Mouse (Mus musculus): Measurements from ENCODE around the gene Fam196a. TPM values are rescaled to one million over a fixed set of nuclear protein-coding genes. Genes with fewer than 3 reads are reported as not detected.

The Fam196a gene
- 0.01 TPM in 1 of 2 replicates, not detected in the other for polyA plus RNA-seq (2012; rRNA removed)
- 0.11 TPM in 1 of 2 replicates, not detected in the other for polyA plus RNA-seq (2014; fragmentation: Nextera tagmentation; extraction: Ambion mirVana)

DNA sequence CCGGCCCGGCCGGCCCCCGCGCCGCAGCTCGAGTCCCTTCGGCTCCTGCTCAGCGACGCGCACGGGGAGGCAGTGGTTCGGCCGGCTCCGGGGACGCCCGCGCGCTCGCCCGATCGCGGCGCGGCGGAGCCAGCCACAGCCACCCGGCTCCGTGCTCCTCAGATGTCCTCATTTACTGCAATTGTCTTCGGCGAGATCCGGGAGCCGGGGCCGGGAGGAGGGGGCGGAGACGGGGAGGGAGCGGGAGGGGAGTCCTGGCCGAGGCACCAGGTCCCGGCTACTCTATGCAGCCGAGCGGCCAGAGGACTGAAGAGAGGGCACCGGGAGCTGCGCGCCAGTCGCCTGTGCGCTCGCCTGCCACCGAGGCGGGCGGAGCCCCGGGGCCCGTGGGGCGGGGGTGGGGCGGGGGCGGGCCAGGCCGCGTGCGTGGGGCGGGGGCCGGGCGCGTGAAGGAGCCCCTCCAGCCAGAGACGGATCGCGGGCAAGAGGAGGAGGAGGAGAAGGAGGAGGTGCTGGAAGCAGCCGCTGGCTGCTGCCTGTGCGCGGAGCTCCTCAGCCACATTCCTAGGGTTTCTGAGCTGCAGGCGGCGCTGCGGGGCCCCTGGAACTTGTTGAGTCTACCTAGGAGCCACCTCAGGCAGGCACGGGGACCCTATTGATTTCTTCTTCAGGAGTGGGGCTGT is at the start of gene Fam196a:
Gene Fam196a (minus strand): TSS at position 504 of the 683 bp plus-strand sequence.
- no peak for DNase-seq (ENCODE audit: low read depth in 3 of 3, low spot score in 3 of 3)
- H3K9ac ChIP-seq (replicated peaks) = no peak within 1 kb of the TSS
- no peak for ATAC-seq (ENCODE audit: insufficient read depth)

DNA sequence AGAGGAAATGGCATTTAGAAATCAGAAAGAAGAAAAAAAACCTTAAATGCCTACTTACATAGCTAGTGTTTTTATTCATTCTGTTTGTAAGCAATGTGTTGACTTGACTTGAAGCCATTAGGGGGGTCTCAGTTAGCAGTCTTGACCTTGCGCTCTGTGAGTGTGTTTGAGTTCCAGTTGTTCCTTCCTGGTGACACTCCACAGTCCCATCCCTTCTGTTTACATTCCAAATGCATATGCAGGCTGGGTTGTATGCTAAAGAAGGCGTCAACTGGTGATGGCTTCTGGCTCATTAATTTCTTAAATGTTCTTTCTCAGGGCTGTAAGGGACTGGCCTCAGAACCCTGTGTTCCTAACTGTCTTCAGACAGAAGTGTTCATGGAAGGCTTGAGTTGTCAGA is 23.4 kb upstream of the Fam196a start:
- no peak for DNase-seq (ENCODE audit: low read depth in 3 of 3, low spot score in 3 of 3)

More for the DNA sequence above, at the start of gene Fam196a:
- Histone ChIP-seq H3K27me3 (ENCODE audit: control insufficient read depth, insufficient read depth, low read length) (peaks cover 19% of the 10 kb centered on the region), H3K4me2 (ENCODE audit: low read depth) (peak within 1 kb of the TSS; percentile 28), H3K4me3 (ENCODE audit: insufficient read depth in 1 of 2, low read depth in 2 of 2, low read length in 2 of 2) (peak within 1 kb of the TSS; percentile 16 to 27; a peak in 3 of 4 replicates), H3K4me1 (replicated peaks; ENCODE audit: control insufficient read depth in 2 of 2, insufficient read depth in 2 of 2, low read length in 1 of 2) (no peaks in the 10 kb centered on the region), H3K9me3 (ENCODE audit: control insufficient read depth, low read length) (no peaks in the 10 kb centered on the region), H3K36me3 (replicated peaks; ENCODE audit: control insufficient read depth, insufficient read depth, low read depth) (no peaks in the 10 kb centered on the region), H3K27ac (no peak within 1 kb of the TSS)
- TF ChIP-seq EP300 (IDR thresholded peaks at IDR 0.05; ENCODE audit: low read depth) = no peak
- TF ChIP-seq CTCF (IDR thresholded peaks at IDR 0.05; ENCODE audit: low read depth) = peak; percentile 14; the same call in 1 of the 2 replicates
- 1% methylated on average over 62 of the region's 71 CpGs for WGBS (ENCODE audit: insufficient replicate concordance)

DNA sequence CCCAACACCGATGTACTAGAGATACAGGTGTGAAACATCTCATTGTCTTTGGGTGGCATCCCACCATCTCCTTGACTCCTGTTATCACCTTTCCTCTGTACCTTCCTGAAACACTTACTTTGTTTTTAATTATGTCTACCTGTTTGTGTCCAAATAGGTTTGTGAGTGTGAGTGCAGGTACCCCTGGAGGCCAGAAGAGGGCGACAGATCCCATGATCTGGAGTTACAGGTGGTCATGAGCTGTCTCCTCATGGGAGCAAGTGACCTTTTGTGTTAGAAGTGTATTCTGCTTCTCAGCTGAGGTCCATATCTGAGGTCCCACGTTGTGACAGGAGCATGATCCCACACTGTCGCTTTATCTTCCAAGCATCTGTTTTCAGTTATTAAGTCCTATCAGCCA is 22.6 kb upstream of the Fam196a start:
- no peak overlapping the region for H3K9ac ChIP-seq (replicated peaks)
- WGBS (ENCODE audit: insufficient replicate concordance) = 39% methylated on average over 4 of the region's 4 CpGs
- no peak for TF ChIP-seq EP300 (IDR thresholded peaks at IDR 0.05; ENCODE audit: low read depth)
- TF ChIP-seq CTCF (IDR thresholded peaks at IDR 0.05; ENCODE audit: low read depth) = peak; percentile 68
- no peaks in the 10 kb centered on the region for H3K4me1 ChIP-seq (replicated peaks; ENCODE audit: control insufficient read depth in 2 of 2, insufficient read depth in 2 of 2, low read length in 1 of 2)
- no peak for DNase-seq (ENCODE audit: low read depth in 3 of 3, low spot score in 3 of 3)
- no peak overlapping the region for H3K27ac ChIP-seq
- H3K36me3 ChIP-seq (replicated peaks; ENCODE audit: control insufficient read depth, insufficient read depth, low read depth) = no peaks in the 10 kb centered on the region
- no peak overlapping the region for H3K4me3 ChIP-seq (ENCODE audit: insufficient read depth in 1 of 2, low read depth in 2 of 2, low read length in 2 of 2)
- no peak for ATAC-seq (ENCODE audit: insufficient read depth)
- H3K4me2 ChIP-seq (ENCODE audit: low read depth) = no peak overlapping the region
- H3K9me3 ChIP-seq (ENCODE audit: control insufficient read depth, low read length) = no peaks in the 10 kb centered on the region
- H3K27me3 ChIP-seq (ENCODE audit: control insufficient read depth, insufficient read depth, low read length) = no peaks in the 10 kb centered on the region

More for the DNA sequence above, 23.4 kb upstream of the Fam196a start:
- no peak overlapping the region for H3K9ac ChIP-seq (replicated peaks)
- 80% methylated on average over 2 of the region's 2 CpGs for WGBS (ENCODE audit: insufficient replicate concordance)
- H3K4me1 ChIP-seq (replicated peaks; ENCODE audit: control insufficient read depth in 2 of 2, insufficient read depth in 2 of 2, low read length in 1 of 2) = no peaks in the 10 kb centered on the region
- H3K27ac ChIP-seq = no peak overlapping the region
- no peaks in the 10 kb centered on the region for H3K27me3 ChIP-seq (ENCODE audit: control insufficient read depth, insufficient read depth, low read length)
- TF ChIP-seq CTCF (IDR thresholded peaks at IDR 0.05; ENCODE audit: low read depth) = no peak
- TF ChIP-seq EP300 (IDR thresholded peaks at IDR 0.05; ENCODE audit: low read depth) = no peak
- no peaks in the 10 kb centered on the region for H3K36me3 ChIP-seq (replicated peaks; ENCODE audit: control insufficient read depth, insufficient read depth, low read depth)
- H3K4me3 ChIP-seq (ENCODE audit: insufficient read depth in 1 of 2, low read depth in 2 of 2, low read length in 2 of 2) = no peak overlapping the region
- no peak for ATAC-seq (ENCODE audit: insufficient read depth)
- H3K4me2 ChIP-seq (ENCODE audit: low read depth) = no peak overlapping the region
- no peaks in the 10 kb centered on the region for H3K9me3 ChIP-seq (ENCODE audit: control insufficient read depth, low read length)

DNA sequence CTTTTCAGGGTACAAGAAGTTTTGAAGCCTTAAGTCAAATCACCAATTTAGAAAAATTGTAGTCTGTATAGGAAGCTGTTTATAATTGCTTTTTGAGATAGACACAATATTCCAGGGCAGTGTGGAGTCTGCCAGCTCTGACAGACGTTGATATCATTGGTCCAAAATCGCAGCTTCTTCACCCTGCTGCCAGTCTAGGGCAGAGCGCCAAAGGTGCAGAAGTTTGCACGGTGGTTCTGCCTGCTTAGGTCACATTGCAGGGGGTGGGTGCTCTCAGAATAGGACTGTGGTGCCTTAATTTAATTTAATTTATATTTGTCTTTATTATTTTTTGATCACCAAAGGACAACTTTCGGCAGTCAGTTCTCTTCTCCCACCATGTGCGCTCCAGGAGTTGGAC is 20.9 kb upstream of the Fam196a start:
- Histone ChIP-seq H3K4me1 (replicated peaks; ENCODE audit: control insufficient read depth in 2 of 2, insufficient read depth in 2 of 2, low read length in 1 of 2) (no peaks in the 10 kb centered on the region), H3K4me2 (ENCODE audit: low read depth) (no peak overlapping the region), H3K27me3 (ENCODE audit: control insufficient read depth, insufficient read depth, low read length) (no peaks in the 10 kb centered on the region), H3K27ac (no peak overlapping the region), H3K36me3 (replicated peaks; ENCODE audit: control insufficient read depth, insufficient read depth, low read depth) (no peaks in the 10 kb centered on the region), H3K9me3 (ENCODE audit: control insufficient read depth, low read length) (no peaks in the 10 kb centered on the region), H3K9ac (replicated peaks) (no peak overlapping the region), H3K4me3 (ENCODE audit: insufficient read depth in 1 of 2, low read depth in 2 of 2, low read length in 2 of 2) (no peak overlapping the region)
- ATAC-seq (ENCODE audit: insufficient read depth) (no peak), DNase-seq (ENCODE audit: low read depth in 3 of 3, low spot score in 3 of 3) (no peak)
- WGBS (ENCODE audit: insufficient replicate concordance) = 68% methylated on average over 6 of the region's 6 CpGs
- TF ChIP-seq EP300 (IDR thresholded peaks at IDR 0.05; ENCODE audit: low read depth) = no peak
- no peak for TF ChIP-seq CTCF (IDR thresholded peaks at IDR 0.05; ENCODE audit: low read depth)

DNA sequence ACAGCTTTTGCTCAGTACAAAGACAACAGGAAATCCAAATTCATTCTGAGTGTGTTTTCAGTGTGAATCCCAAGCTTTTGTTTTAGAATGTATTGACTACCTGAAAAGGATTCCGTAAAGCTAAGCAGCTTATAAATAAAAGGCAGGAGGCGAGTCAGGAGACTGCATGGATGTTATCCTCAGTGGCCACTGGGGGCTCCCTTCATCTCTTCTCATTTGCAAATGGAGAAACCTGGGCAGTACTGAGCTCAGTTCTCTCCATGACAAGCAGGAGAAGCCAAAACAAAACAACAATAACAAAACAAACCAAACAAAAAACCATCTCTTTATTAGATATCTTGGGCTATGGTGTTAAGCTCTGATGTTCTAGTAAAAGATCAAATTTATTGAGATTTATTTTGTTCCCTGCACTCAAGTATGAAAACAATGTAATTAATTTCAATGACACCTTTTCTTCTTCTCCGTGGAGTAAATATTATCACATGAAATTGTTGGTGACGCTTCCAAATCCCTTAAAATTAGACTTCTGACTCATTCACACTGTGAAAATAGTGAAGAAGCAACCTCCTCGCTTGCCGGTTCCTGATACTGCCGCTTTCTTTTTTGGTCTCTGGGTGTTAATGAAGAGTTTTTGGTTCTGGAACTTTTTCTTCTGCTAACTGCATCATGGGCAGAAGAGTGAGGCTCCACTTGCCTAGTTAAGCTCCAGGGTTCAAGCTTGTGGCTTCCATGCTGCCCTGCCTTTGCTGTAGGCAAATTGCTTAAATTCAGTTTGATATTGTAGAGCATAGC is 7.9 kb upstream of the Fam196a start:
- Histone ChIP-seq H3K27ac (no peak overlapping the region), H3K36me3 (replicated peaks; ENCODE audit: control insufficient read depth, insufficient read depth, low read depth) (no peaks in the 10 kb centered on the region), H3K4me1 (replicated peaks; ENCODE audit: control insufficient read depth in 2 of 2, insufficient read depth in 2 of 2, low read length in 1 of 2) (no peaks in the 10 kb centered on the region), H3K9me3 (ENCODE audit: control insufficient read depth, low read length) (no peaks in the 10 kb centered on the region), H3K9ac (replicated peaks) (no peak overlapping the region), H3K4me3 (ENCODE audit: insufficient read depth in 1 of 2, low read depth in 2 of 2, low read length in 2 of 2) (no peak overlapping the region), H3K27me3 (ENCODE audit: control insufficient read depth, insufficient read depth, low read length) (no peaks in the 10 kb centered on the region), H3K4me2 (ENCODE audit: low read depth) (no peak overlapping the region)
- TF ChIP-seq EP300 (IDR thresholded peaks at IDR 0.05; ENCODE audit: low read depth) (no peak), CTCF (IDR thresholded peaks at IDR 0.05; ENCODE audit: low read depth) (no peak; the same call in 1 of the 2 replicates)
- no peak for ATAC-seq (ENCODE audit: insufficient read depth)
- no peak for DNase-seq (ENCODE audit: low read depth in 3 of 3, low spot score in 3 of 3)
- WGBS (ENCODE audit: insufficient replicate concordance) = 65% methylated on average over 7 of the region's 7 CpGs
